Mouse (Mus musculus): ENCODE measurements at regions not wholly inside any gene's neighbourhood (a gene's known extent, or its start where the extent isn't known, plus 50 kb on each side); places are given as distances from the start of the nearest gene placed in this dataset.

DNA sequence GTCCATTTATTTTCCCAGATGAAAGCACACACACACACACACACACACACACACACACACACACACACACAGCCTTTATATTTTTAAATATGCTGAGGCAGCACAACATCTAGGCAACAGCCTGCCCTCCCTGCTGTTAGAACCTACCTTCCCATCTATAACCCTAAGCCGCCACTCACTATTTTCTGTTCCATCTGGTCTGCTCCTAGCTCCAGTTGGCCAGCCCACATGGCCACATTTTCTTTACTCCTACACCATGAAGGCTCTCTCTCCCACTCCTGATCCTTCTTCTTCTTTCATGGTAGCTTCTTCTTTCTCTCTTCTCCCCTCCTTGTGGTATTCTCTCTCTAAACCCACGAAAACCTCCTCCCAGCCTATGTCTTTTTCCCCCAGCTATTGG, 834.6 kb upstream of the Lrrc4c start:
- no peak for TF ChIP-seq CHD2 (IDR thresholded peaks at IDR 0.05; ENCODE audit: low read depth, low read length)
- H3K9me3 ChIP-seq (ENCODE audit: control insufficient read depth, insufficient read depth, low read depth, low read length) = no peaks in the 10 kb centered on the region
- in situ Hi-C loops (cut with MboI; ENCODE audit: low sequenced_read_pairs in 2 of 2, unreplicated experiment in 2 of 2) = no loop called here
- H3K27ac ChIP-seq (ENCODE audit: insufficient read depth, low read depth, low read length, poor library complexity, severe bottlenecking) = no peak overlapping the region
- no peak overlapping the region for H3K4me3 ChIP-seq (ENCODE audit: insufficient read depth in 1 of 2, low read depth in 1 of 2, low read length in 2 of 2, poor library complexity in 1 of 2, severe bottlenecking in 1 of 2)
- no peaks in the 10 kb centered on the region for H3K36me3 ChIP-seq (ENCODE audit: control insufficient read depth, insufficient read depth, low read length, poor library complexity, severe bottlenecking)
- no peaks in the 10 kb centered on the region for H3K4me1 ChIP-seq (ENCODE audit: control insufficient read depth in 2 of 2, insufficient read depth in 2 of 2, low read length in 2 of 2, poor library complexity in 1 of 2)
- DNase-seq (ENCODE audit: low read depth, low spot score) = no peak
- no peak overlapping the region for H3K9ac ChIP-seq (ENCODE audit: insufficient read depth, low read depth, low read length, poor library complexity, severe bottlenecking)

DNA sequence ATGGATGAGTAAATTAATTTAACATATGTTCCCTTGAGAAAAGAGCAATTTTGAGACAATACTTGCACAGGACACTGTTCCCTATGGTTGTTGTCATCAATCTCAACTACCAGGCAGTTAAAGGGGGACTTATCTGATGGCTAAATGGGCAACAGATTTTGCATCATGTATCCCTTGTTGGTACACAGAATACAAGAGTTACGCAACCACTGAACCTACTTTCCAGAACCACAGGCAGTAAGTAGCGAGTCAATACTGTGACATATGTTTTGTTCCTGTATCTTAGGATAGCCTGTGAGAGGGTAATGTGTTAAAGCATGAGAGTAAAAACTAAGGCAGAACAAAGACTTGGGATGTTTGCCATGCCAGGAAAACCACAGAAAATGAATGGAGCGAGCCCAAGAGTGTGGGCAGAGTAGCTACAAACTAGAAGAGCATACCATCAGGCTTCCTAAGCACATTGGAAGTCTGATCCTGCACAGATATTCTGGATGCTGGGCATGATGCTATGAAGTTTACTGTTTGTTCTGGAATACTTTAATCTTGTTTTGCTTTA, 830.3 kb upstream of the Lrrc4c start:
- H3K4me3 ChIP-seq (ENCODE audit: insufficient read depth in 1 of 2, low read depth in 1 of 2, low read length in 2 of 2, poor library complexity in 1 of 2, severe bottlenecking in 1 of 2) = no peak overlapping the region
- no peak overlapping the region for H3K27ac ChIP-seq (ENCODE audit: insufficient read depth, low read depth, low read length, poor library complexity, severe bottlenecking)
- no peaks in the 10 kb centered on the region for H3K4me1 ChIP-seq (ENCODE audit: control insufficient read depth in 2 of 2, insufficient read depth in 2 of 2, low read length in 2 of 2, poor library complexity in 1 of 2)
- H3K9me3 ChIP-seq (ENCODE audit: control insufficient read depth, insufficient read depth, low read depth, low read length) = no peaks in the 10 kb centered on the region
- TF ChIP-seq ZNF384 (IDR thresholded peaks at IDR 0.05; ENCODE audit: low read depth, low read length) (no peak), CHD2 (IDR thresholded peaks at IDR 0.05; ENCODE audit: low read depth, low read length) (no peak), ZC3H11A (IDR thresholded peaks at IDR 0.05; ENCODE audit: borderline replicate concordance, low read depth, low read length) (no peak), MAFK (IDR thresholded peaks at IDR 0.05; ENCODE audit: insufficient read depth, low read depth, low read length) (no peak), HCFC1 (IDR thresholded peaks at IDR 0.05; ENCODE audit: borderline replicate concordance, insufficient read depth, low read length) (no peak)
- H3K9ac ChIP-seq (ENCODE audit: insufficient read depth, low read depth, low read length, poor library complexity, severe bottlenecking) = no peak overlapping the region
- no peaks in the 10 kb centered on the region for H3K36me3 ChIP-seq (ENCODE audit: control insufficient read depth, insufficient read depth, low read length, poor library complexity, severe bottlenecking)
- DNase-seq (ENCODE audit: low read depth, low spot score) = no peak
- in situ Hi-C loops (cut with MboI; ENCODE audit: low sequenced_read_pairs in 2 of 2, unreplicated experiment in 2 of 2) = no loop called here

DNA sequence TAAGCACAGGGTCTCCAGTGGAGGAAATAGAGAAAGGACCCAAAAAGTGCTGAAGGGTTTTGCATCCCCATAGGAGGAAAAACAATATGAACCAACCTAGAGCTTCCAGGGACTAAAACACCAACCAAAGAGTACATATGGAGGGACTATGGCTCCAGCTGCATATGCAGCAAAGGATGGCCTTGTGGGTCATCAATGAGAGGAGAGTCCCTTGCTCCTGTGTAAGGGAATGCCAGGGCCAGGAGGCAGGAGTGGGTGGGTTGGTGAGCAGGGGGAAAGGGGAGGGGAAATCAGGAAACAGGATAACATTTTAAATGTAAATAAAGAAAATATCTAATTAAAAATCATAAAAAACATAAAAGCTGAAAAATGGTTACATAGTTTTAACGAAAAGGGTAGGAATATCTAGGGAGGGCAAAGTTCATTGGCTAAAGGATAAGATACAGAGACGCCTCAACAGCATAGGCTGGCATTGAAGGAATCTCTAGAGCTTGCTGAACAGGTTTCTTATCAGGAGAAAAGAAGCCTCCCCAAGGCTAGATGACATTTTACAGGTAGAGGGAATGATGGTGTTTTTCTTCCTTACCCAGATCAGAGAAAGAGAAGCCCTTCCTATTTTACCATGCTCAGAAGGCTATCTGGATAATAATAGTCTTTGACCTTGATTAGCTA, 823.8 kb upstream of the Lrrc4c start:
- TF ChIP-seq ZNF384 (IDR thresholded peaks at IDR 0.05; ENCODE audit: low read depth, low read length) = no peak
- H3K4me1 ChIP-seq (ENCODE audit: control insufficient read depth in 2 of 2, insufficient read depth in 2 of 2, low read length in 2 of 2, poor library complexity in 1 of 2) = no peaks in the 10 kb centered on the region
- H3K9ac ChIP-seq (ENCODE audit: insufficient read depth, low read depth, low read length, poor library complexity, severe bottlenecking) = no peak overlapping the region
- H3K9me3 ChIP-seq (ENCODE audit: control insufficient read depth, insufficient read depth, low read depth, low read length) = no peaks in the 10 kb centered on the region
- DNase-seq (ENCODE audit: low read depth, low spot score) = no peak
- H3K36me3 ChIP-seq (ENCODE audit: control insufficient read depth, insufficient read depth, low read length, poor library complexity, severe bottlenecking) = no peaks in the 10 kb centered on the region
- H3K27ac ChIP-seq (ENCODE audit: insufficient read depth, low read depth, low read length, poor library complexity, severe bottlenecking) = no peak overlapping the region
- H3K4me3 ChIP-seq (ENCODE audit: insufficient read depth in 1 of 2, low read depth in 1 of 2, low read length in 2 of 2, poor library complexity in 1 of 2, severe bottlenecking in 1 of 2) = no peak overlapping the region
- in situ Hi-C loops (cut with MboI; ENCODE audit: low sequenced_read_pairs in 2 of 2, unreplicated experiment in 2 of 2) = no loop called here

DNA sequence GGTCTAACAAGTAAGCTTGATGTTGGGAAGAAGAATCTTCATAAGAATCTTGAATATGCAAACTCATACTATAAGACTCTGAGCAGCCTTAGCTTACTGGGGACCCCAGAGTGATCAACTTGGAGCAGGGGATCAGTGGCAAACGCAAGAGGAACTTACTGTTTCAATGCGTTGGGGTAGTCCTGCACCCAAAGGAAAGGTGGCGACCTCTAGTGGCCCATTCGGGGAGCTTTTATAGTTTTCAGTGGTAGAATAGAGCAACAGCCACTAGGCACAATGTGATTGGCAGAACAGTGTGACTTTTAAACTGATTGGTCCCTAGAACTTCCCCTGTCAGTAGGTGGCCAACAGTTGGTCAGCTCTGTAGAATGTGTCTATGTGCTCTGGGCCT, 823.3 kb upstream of the Lrrc4c start:
- no peak overlapping the region for H3K9ac ChIP-seq (ENCODE audit: insufficient read depth, low read depth, low read length, poor library complexity, severe bottlenecking)
- TF ChIP-seq CHD2 (IDR thresholded peaks at IDR 0.05; ENCODE audit: low read depth, low read length) = no peak
- TF ChIP-seq ZC3H11A (IDR thresholded peaks at IDR 0.05; ENCODE audit: borderline replicate concordance, low read depth, low read length) = 0 out of 2 replicates have a peak, but pooled peaks have one; percentile 2
- TF ChIP-seq MAFK (IDR thresholded peaks at IDR 0.05; ENCODE audit: insufficient read depth, low read depth, low read length) = no peak
- no peak for TF ChIP-seq ZNF384 (IDR thresholded peaks at IDR 0.05; ENCODE audit: low read depth, low read length)
- TF ChIP-seq HCFC1 (IDR thresholded peaks at IDR 0.05; ENCODE audit: borderline replicate concordance, insufficient read depth, low read length) = no peak
- H3K4me1 ChIP-seq (ENCODE audit: control insufficient read depth in 2 of 2, insufficient read depth in 2 of 2, low read length in 2 of 2, poor library complexity in 1 of 2) = no peaks in the 10 kb centered on the region
- H3K36me3 ChIP-seq (ENCODE audit: control insufficient read depth, insufficient read depth, low read length, poor library complexity, severe bottlenecking) = no peaks in the 10 kb centered on the region
- no peaks in the 10 kb centered on the region for H3K9me3 ChIP-seq (ENCODE audit: control insufficient read depth, insufficient read depth, low read depth, low read length)
- in situ Hi-C loops (cut with MboI; ENCODE audit: low sequenced_read_pairs in 2 of 2, unreplicated experiment in 2 of 2) = no loop called here
- H3K27ac ChIP-seq (ENCODE audit: insufficient read depth, low read depth, low read length, poor library complexity, severe bottlenecking) = no peak overlapping the region
- DNase-seq (ENCODE audit: low read depth, low spot score) = peak; percentile 45
- H3K4me3 ChIP-seq (ENCODE audit: insufficient read depth in 1 of 2, low read depth in 1 of 2, low read length in 2 of 2, poor library complexity in 1 of 2, severe bottlenecking in 1 of 2) = no peak overlapping the region

DNA sequence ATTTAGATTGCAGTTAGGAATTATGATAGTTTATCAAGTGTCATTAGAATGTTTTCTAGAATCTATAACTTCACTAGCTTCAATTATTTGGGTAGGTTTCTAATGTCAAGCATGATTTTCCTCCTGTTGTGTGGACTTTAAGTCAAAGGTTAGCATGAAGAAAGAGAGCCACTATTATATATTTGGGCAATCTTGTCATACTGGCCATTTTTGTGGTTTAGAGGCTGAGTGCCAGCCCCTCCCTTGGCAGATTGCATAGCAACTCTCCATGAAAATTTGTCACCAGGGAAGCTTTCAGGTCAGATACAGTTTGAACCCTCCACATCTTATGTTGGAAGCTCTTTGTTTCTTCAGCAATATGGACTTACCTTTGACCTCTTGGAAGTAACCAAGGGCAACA, 806.7 kb upstream of the Lrrc4c start:
- no peak overlapping the region for H3K9ac ChIP-seq (ENCODE audit: insufficient read depth, low read depth, low read length, poor library complexity, severe bottlenecking)
- no peaks in the 10 kb centered on the region for H3K9me3 ChIP-seq (ENCODE audit: control insufficient read depth, insufficient read depth, low read depth, low read length)
- TF ChIP-seq MAFK (IDR thresholded peaks at IDR 0.05; ENCODE audit: insufficient read depth, low read depth, low read length) (no peak), ZNF384 (IDR thresholded peaks at IDR 0.05; ENCODE audit: low read depth, low read length) (no peak), ZC3H11A (IDR thresholded peaks at IDR 0.05; ENCODE audit: borderline replicate concordance, low read depth, low read length) (no peak), HCFC1 (IDR thresholded peaks at IDR 0.05; ENCODE audit: borderline replicate concordance, insufficient read depth, low read length) (no peak), CHD2 (IDR thresholded peaks at IDR 0.05; ENCODE audit: low read depth, low read length) (no peak)
- DNase-seq (ENCODE audit: low read depth, low spot score) = no peak
- in situ Hi-C loops (cut with MboI; ENCODE audit: low sequenced_read_pairs in 2 of 2, unreplicated experiment in 2 of 2) = no loop called here
- no peaks in the 10 kb centered on the region for H3K4me1 ChIP-seq (ENCODE audit: control insufficient read depth in 2 of 2, insufficient read depth in 2 of 2, low read length in 2 of 2, poor library complexity in 1 of 2)
- H3K27ac ChIP-seq (ENCODE audit: insufficient read depth, low read depth, low read length, poor library complexity, severe bottlenecking) = no peak overlapping the region
- H3K36me3 ChIP-seq (ENCODE audit: control insufficient read depth, insufficient read depth, low read length, poor library complexity, severe bottlenecking) = no peaks in the 10 kb centered on the region
- no peak overlapping the region for H3K4me3 ChIP-seq (ENCODE audit: insufficient read depth in 1 of 2, low read depth in 1 of 2, low read length in 2 of 2, poor library complexity in 1 of 2, severe bottlenecking in 1 of 2)

All from ES-E14 (cell line).